Mouse (Mus musculus) heart, embryonic 14.5 days (tissue): Measurements from ENCODE around the gene BC034090. TPM values are rescaled to one million over a fixed set of nuclear protein-coding genes. Genes with fewer than 3 reads are reported as not detected.
A peak's percentile ranks its signal among the peaks of the same experiment; 100 is the strongest.

Experiments used
- ATAC-seq: fragments of 200-750 bp; cut with Nextera tagmentation; 2 replicates; pipeline ENCODE4 v1.8.0; 2017; ENCODE audit warnings: low read depth, moderate TSS enrichment; ENCODE audit not compliant: insufficient number of reproducible peaks, insufficient read depth, low FRiP score
- H3K27ac ChIP-seq, 2 experiments: fragments of 200-500 bp in 1 of 2; fragments of 300-500 bp in 1 of 2; sonication (generic) in 1 of 2; replicated peaks in 1 of 2; 2 replicates each; pipeline ENCODE4 v1.5.1; 2012 to 2014; ENCODE audit warnings: low read depth in 2 of 2, low read length in 2 of 2, control low read depth in 1 of 2, mild to moderate bottlenecking in 1 of 2, mixed read lengths in 1 of 2; ENCODE audit not compliant: control insufficient read depth in 1 of 2, insufficient read depth in 1 of 2
- H3K27me3 ChIP-seq: fragments of 300-500 bp; sonication (generic); 2 replicates; pipeline ENCODE4 v1.6.1; 2014; ENCODE audit warnings: mild to moderate bottlenecking, low read length, control low read depth; ENCODE audit not compliant: control insufficient read depth, insufficient read depth
- H3K36me3 ChIP-seq: fragments of 300-500 bp; sonication (generic); 2 replicates; pipeline ENCODE4 v1.6.1; 2014; ENCODE audit warnings: mild to moderate bottlenecking, control low read depth, low read length, mixed read lengths; ENCODE audit not compliant: control insufficient read depth, insufficient read depth
- H3K4me1 ChIP-seq, 2 experiments: fragments of 200-500 bp in 1 of 2; fragments of 300-500 bp in 1 of 2; sonication (generic) in 1 of 2; 2 replicates each; pipeline ENCODE4 v1.6.1; 2012 to 2014; ENCODE audit warnings: low read length in 2 of 2, control low read depth in 1 of 2, mixed read lengths in 1 of 2; ENCODE audit not compliant: control insufficient read depth in 2 of 2, insufficient read depth in 2 of 2
- H3K4me2 ChIP-seq: fragments of 300-500 bp; sonication (generic); 2 replicates; pipeline ENCODE4 v1.6.1; 2014; ENCODE audit warnings: mild to moderate bottlenecking, low read length
- H3K4me3 ChIP-seq, 2 experiments: fragments of 200-500 bp in 1 of 2; fragments of 300-500 bp in 1 of 2; sonication (generic) in 1 of 2; 2 replicates each; pipeline ENCODE4 v1.5.1; 2012 to 2014; ENCODE audit warnings: low read length in 2 of 2, mild to moderate bottlenecking in 2 of 2, control low read depth in 1 of 2, low read depth in 1 of 2, moderate library complexity in 1 of 2; ENCODE audit not compliant: control insufficient read depth in 1 of 2, insufficient read depth in 1 of 2
- H3K9ac ChIP-seq: fragments of 300-500 bp; sonication (generic); 2 replicates; pipeline ENCODE4 v1.6.1; 2014; ENCODE audit warnings: mild to moderate bottlenecking, low read length
- H3K9me3 ChIP-seq: fragments of 300-500 bp; sonication (generic); 2 replicates; pipeline ENCODE4 v1.6.1; 2016; ENCODE audit warnings: low read length, control low read depth; ENCODE audit not compliant: control insufficient read depth
- whole genome bisulfite sequencing: fragments of 180-500 bp; shearing (Covaris S2); extraction: QIAGEN DNeasy Blood & Tissue Kit; methylation state at CpG from one replicate; pipeline ENCODE4 v1.1.7; 2014; 5-methylcytosine and 5-hydroxymethylcytosine counted together
- polyA plus RNA-seq: library from polyadenylated mRNA; unstranded; fragments of >200 nt; fragmentation: Nextera tagmentation; extraction: Ambion mirVana; gene quantifications from 2 replicates; pipeline ENCODE4 v1.2.1, GENCODE M21; 2014

The BC034090 gene
- polyA plus RNA-seq, 1 experiment from 2014 or later: 6.9 TPM

DNA sequence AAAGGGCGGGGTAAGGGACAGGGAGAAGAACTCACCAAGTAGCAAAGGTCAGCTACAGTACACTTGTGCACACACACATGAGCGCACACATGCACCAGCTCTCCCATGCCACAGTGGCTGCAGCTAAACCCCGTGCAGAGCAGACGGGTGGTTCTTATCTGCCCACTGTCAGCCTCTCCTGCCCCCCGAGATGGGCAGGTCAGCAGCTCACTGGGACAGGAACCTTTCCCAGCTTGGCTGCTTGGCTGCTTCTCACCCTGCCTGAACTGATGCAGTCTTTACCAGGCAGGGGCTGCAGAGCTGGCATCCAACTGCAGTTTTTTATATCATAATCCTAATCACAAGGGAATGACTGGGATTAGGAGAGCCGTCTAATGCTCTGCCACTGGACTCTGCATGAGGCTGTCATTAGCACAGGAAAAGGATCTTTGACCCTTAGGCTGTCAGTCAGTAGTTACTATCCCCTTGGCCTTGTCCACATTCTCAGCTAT is 8.4 kb upstream of the BC034090 start:
- WGBS: 30% methylated on average over 6 of the region's 6 CpGs
- H3K36me3 ChIP-seq: no peaks in the 10 kb centered on the region
- H3K9ac ChIP-seq: no peak overlapping the region
- H3K4me3 ChIP-seq: no peak overlapping the region
- H3K9me3 ChIP-seq: no peaks in the 10 kb centered on the region
- H3K4me1 ChIP-seq: peaks cover 2 to 4% of the 10 kb centered on the region in 2 experiments; a peak in 3 of 4 replicates
- no peaks in the 10 kb centered on the region for H3K27me3 ChIP-seq
- no peak overlapping the region for H3K4me2 ChIP-seq
- no peak overlapping the region for H3K27ac ChIP-seq
- ATAC-seq: no peak

DNA sequence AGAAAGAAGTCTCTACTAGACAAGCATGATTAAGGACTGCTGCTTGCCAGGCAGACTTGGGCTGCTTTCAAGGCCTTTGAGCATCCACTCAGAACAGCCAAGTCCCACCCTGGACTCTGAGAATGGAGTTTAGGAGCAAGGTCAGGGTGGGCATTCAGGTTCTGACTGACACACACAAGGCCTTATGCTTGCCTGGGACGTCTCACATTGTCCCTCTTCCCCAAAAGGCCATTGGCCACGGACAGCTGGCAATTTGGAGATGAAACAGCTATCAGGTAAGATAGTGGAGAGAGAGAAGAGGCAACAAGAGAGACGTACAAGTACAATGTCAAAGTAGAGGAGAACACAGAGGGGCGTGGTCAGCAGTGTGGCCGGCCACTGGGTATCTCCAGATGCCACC is 7.4 kb upstream of the BC034090 start:
- Histone ChIP-seq H3K27ac (no peak overlapping the region), H3K36me3 (no peaks in the 10 kb centered on the region), H3K4me2 (no peak overlapping the region), H3K9ac (no peak overlapping the region), H3K27me3 (no peaks in the 10 kb centered on the region), H3K9me3 (no peaks in the 10 kb centered on the region), H3K4me3 (no peak overlapping the region), H3K4me1 (peaks cover 2 to 9% of the 10 kb centered on the region in 2 experiments; a peak in 3 of 4 replicates)
- WGBS: 70% methylated on average over 5 of the region's 5 CpGs
- no peak for ATAC-seq

DNA sequence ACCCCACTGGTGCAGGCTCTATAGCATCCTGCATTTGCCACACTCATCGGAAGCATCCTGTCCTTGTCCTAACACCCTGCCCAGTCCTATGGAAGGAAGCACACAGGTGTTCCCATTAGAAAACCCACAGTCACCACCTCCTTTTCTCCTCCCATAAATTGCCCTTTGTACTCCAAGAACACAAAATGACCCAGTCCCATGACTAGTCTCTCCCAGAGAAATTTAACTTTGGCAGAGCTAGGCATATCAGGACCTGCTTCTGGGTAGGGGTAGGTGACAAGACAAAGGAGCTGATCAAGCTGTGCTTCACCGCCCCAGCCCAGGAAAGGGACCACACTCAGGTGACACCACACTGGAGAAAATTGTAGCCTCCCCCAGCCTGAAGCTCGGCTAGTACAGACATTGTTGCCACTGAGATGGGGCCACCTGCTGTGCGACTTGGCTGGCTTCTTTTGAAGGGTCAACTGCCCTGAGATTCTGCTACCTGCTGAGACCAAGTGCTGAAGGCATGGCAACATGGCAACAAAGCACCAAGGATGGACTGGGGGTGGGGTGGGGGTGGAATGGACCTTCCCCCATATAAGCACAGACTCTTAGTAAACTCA is 6.4 kb upstream of the BC034090 start:
- ATAC-seq: no peak
- Histone ChIP-seq H3K27me3 (no peaks in the 10 kb centered on the region), H3K4me2 (no peak overlapping the region), H3K36me3 (no peaks in the 10 kb centered on the region), H3K4me3 (no peak overlapping the region), H3K4me1 (peaks cover 4 to 11% of the 10 kb centered on the region in 2 experiments), H3K27ac (no peak overlapping the region), H3K9ac (no peak overlapping the region), H3K9me3 (no peaks in the 10 kb centered on the region)
- WGBS: 52% methylated on average over 4 of the region's 4 CpGs

DNA sequence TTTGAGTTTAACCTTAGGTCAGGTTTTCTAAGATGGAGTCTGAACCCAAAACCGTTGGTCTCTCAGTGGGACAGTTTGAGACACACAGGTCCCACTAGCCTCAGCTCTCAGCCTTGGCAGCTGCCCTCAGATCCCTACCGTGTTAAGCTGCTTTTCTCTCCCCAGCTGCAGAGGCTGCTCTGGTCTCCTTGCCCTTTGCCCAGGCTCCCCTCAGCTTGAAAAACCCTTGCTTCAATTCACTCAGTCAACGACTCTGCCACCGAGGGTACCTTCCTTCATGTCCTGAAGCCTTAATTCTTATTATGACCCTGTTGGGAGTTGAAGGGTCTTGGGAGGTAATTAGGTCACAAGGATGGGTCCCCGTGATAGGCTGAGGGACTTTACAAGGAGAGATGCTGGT is 5.7 kb upstream of the BC034090 start:
- no peaks in the 10 kb centered on the region for H3K9me3 ChIP-seq
- H3K4me1 ChIP-seq: peaks cover 8 to 17% of the 10 kb centered on the region in 2 experiments
- H3K4me2 ChIP-seq: no peak overlapping the region
- no peak overlapping the region for H3K9ac ChIP-seq
- no peak overlapping the region for H3K4me3 ChIP-seq
- ATAC-seq: no peak
- WGBS: 48% methylated on average over 5 of the region's 5 CpGs
- no peaks in the 10 kb centered on the region for H3K27me3 ChIP-seq
- no peaks in the 10 kb centered on the region for H3K36me3 ChIP-seq
- no peak overlapping the region for H3K27ac ChIP-seq

DNA sequence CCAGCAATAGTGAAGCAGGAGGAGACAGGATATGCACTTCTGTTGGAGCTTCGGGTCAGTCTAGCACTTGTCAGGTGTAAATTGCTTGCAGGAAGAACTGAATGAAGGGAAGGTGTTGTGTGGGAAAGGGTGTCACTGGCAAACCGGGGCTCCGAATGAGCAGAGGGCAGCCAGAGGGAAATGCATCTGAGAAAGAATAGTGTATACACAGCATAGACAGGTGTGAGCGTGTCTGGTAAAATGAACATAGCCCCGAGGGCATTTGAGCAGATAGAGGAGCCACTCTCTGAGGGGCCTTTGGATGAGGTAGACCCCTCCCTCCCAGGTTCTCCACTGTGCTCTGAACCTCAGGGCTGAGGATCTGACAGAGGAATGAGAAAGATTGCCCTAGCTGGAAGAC is 3.8 kb upstream of the BC034090 start:
- Histone ChIP-seq H3K27me3 (no peaks in the 10 kb centered on the region), H3K4me3 (no peak overlapping the region), H3K36me3 (no peaks in the 10 kb centered on the region), H3K9me3 (no peaks in the 10 kb centered on the region), H3K4me2 (no peak overlapping the region), H3K9ac (no peak overlapping the region), H3K4me1 (peaks cover 8 to 17% of the 10 kb centered on the region in 2 experiments), H3K27ac (no peak overlapping the region)
- ATAC-seq: no peak
- 45% methylated on average over 5 of the region's 5 CpGs for WGBS

DNA sequence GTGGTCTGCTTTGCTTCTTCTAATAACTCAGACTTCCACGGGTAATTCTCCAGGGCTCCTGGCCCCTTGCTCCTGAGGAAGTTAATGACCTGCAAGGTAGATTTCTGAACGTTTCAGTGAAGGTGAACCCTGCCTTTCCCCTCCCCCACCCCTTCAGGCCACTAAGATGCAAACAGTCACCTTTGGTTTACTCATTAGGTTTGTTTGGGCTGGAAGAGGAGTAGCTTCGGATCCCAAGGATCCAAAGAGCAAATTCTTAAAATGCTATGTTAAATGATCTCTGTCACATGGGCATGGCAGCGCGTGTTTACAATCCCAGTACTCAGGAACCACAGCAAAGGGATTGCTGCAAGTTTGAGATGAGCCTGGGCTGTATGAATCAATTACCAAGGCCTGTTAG is 3.2 kb upstream of the BC034090 start:
- no peaks in the 10 kb centered on the region for H3K36me3 ChIP-seq

DNA sequence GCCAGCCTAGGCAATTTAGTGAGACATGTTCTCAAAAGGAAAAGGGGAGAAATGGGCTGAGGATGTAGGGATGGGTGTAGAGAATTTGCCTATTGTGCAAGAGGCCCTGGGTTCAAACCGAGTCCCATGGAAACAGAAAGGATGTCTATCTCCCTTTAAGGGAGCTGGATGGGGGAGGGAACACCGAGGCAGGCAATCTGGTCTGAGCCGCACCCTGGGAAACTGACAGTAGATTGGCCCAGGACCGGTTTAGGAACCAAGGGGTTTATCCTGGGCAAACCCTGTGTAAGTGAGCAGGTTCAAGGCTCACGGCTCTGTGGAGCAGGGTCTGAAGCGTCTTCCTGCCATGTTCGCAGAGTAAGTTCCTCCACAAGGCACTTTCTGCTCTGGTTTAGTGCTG is 1.3 kb upstream of the BC034090 start:
- peaks cover 10 to 20% of the 10 kb centered on the region in 2 experiments for H3K4me1 ChIP-seq
- peak overlapping the region; percentile 98 for H3K9ac ChIP-seq
- WGBS: 67% methylated on average over 7 of the region's 7 CpGs
- ATAC-seq: no peak
- peak overlapping the region; percentile 83 to 93 for H3K4me3 ChIP-seq
- no peaks in the 10 kb centered on the region for H3K9me3 ChIP-seq
- H3K27me3 ChIP-seq: no peaks in the 10 kb centered on the region
- H3K36me3 ChIP-seq: peaks cover 17% of the 10 kb centered on the region
- peak overlapping the region; percentile 81 for H3K4me2 ChIP-seq
- H3K27ac ChIP-seq: peak overlapping the region; percentile 92 to 96; a peak in 2 of 4 replicates

More for the DNA sequence above, 3.2 kb upstream of the BC034090 start:
- H3K27ac ChIP-seq: no peak overlapping the region
- H3K4me3 ChIP-seq: no peak overlapping the region
- no peak overlapping the region for H3K4me2 ChIP-seq
- ATAC-seq: no peak
- WGBS: 30% methylated on average over 5 of the region's 5 CpGs
- no peaks in the 10 kb centered on the region for H3K27me3 ChIP-seq
- H3K9ac ChIP-seq: no peak overlapping the region
- H3K9me3 ChIP-seq: no peaks in the 10 kb centered on the region
- H3K4me1 ChIP-seq: peaks cover 8 to 16% of the 10 kb centered on the region in 2 experiments

DNA sequence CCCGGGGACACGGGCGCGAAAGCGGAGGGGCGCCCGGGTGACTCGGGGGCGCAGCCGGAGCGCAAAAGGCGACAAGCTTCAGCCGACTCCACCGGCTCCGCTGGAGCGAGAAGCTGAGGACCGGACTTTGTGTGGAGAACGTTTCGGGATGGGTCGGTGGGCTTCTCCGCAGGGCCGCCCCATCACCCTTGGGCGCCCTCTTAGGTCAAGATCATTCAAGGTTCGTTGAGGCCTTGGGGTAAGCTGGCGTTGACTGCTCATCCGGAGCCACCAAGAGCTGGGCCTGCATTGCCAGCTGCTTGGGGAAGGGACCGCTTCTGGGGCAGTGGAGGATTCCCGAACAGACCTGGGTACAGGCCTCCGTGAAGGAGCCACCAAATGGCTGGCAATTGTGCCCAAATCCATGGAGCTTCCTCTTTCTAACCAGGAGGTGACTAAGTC is 547 bp upstream of the BC034090 start:
- H3K9ac ChIP-seq: peak overlapping the region; percentile 98
- peak overlapping the region; percentile 81 for H3K4me2 ChIP-seq
- peak overlapping the region; percentile 83 to 93 for H3K4me3 ChIP-seq
- peak; percentile 18 for ATAC-seq
- peak overlapping the region; percentile 92 to 96 for H3K27ac ChIP-seq
- H3K9me3 ChIP-seq: no peaks in the 10 kb centered on the region
- peaks cover 11 to 22% of the 10 kb centered on the region in 2 experiments for H3K4me1 ChIP-seq
- peaks cover 24% of the 10 kb centered on the region for H3K36me3 ChIP-seq
- no peaks in the 10 kb centered on the region for H3K27me3 ChIP-seq
- 3% methylated on average over 26 of the region's 29 CpGs for WGBS
